Mouse (Mus musculus) erythroblast, embryonic 14.5 days (primary cell): ENCODE measurements around the gene Prkag1. TPM values are rescaled to one million over a fixed set of nuclear protein-coding genes. Genes with fewer than 3 reads are reported as not detected.

ENCODE experiments used
- H3K27me3 ChIP-seq: 2 replicates; pipeline ENCODE4 v1.6.1; 2012; ENCODE audit warnings: inconsistent platforms; ENCODE audit not compliant: control insufficient read depth
- H3K36me3 ChIP-seq: 2 replicates; pipeline ENCODE4 v1.6.1; 2012; ENCODE audit warnings: mild to moderate bottlenecking, inconsistent platforms; ENCODE audit not compliant: control insufficient read depth
- H3K4me1 ChIP-seq: 2 replicates; pipeline ENCODE4 v1.6.1; 2012; ENCODE audit warnings: inconsistent platforms; ENCODE audit not compliant: control insufficient read depth
- H3K4me3 ChIP-seq: replicated peaks from 2 replicates; pipeline ENCODE3; 2012; ENCODE audit warnings: moderate library complexity, mild to moderate bottlenecking, inconsistent platforms
- H3K9me3 ChIP-seq: 2 replicates; pipeline ENCODE4 v1.6.1; 2012; ENCODE audit warnings: low read length, inconsistent platforms, mixed read lengths; ENCODE audit not compliant: control insufficient read depth
- GATA1 ChIP-seq: IDR thresholded peaks from 2 replicates; pipeline ENCODE4 v1.6.1; 2012; ENCODE audit warnings: low read length, inconsistent platforms, mixed read lengths
- TAL1 ChIP-seq: IDR thresholded peaks from 3 replicates; pipeline ENCODE4 v1.6.1; 2012; ENCODE audit warnings: low read length, inconsistent platforms, mixed read lengths
- polyA plus RNA-seq: library from polyadenylated mRNA; stranded (reverse); fragments of >175 nt; gene quantifications from 2 replicates; pipeline ENCODE4 v1.2.3, GENCODE M21; 2012

The Prkag1 gene
- polyA plus RNA-seq, 1 experiment: 54.6 TPM

GRCm38 (mm10) chr15:98853161-98853937 lies 22.0 kb upstream of the Prkag1 start:
- peaks cover 100% of the 10 kb centered on the region for H3K36me3 ChIP-seq
- H3K4me3 ChIP-seq: no peak overlapping the region
- H3K27me3 ChIP-seq: no peaks in the 10 kb centered on the region
- no peak for TF ChIP-seq GATA1
- no peak for TF ChIP-seq TAL1
- H3K9me3 ChIP-seq: no peaks in the 10 kb centered on the region
- peaks cover 6% of the 10 kb centered on the region for H3K4me1 ChIP-seq

- peaks cover 6% of the 10 kb centered on the region for H3K4me1 ChIP-seq
- peaks cover 100% of the 10 kb centered on the region for H3K36me3 ChIP-seq
- TF ChIP-seq TAL1 (no peak), GATA1 (no peak)
- H3K9me3 ChIP-seq: no peaks in the 10 kb centered on the region
- H3K4me3 ChIP-seq: no peak overlapping the region
- H3K27me3 ChIP-seq: no peaks in the 10 kb centered on the region
Measured at GRCm38 (mm10) chr15:98852733-98853132, 21.4 kb upstream of the Prkag1 start.

GRCm38 (mm10) chr15:98852071-98852470 lies 20.8 kb upstream of the Prkag1 start:
- no peaks in the 10 kb centered on the region for H3K27me3 ChIP-seq
- H3K4me1 ChIP-seq: peaks cover 6% of the 10 kb centered on the region
- H3K36me3 ChIP-seq: peaks cover 100% of the 10 kb centered on the region
- TF ChIP-seq GATA1 (no peak), TAL1 (no peak)
- no peaks in the 10 kb centered on the region for H3K9me3 ChIP-seq
- no peak overlapping the region for H3K4me3 ChIP-seq

GRCm38 (mm10) chr15:98851229-98851818 lies 20.0 kb upstream of the Prkag1 start:
- Histone ChIP-seq H3K9me3 (no peaks in the 10 kb centered on the region), H3K4me1 (peaks cover 6% of the 10 kb centered on the region), H3K27me3 (no peaks in the 10 kb centered on the region), H3K4me3 (no peak overlapping the region), H3K36me3 (peaks cover 100% of the 10 kb centered on the region)
- TF ChIP-seq TAL1 (no peak), GATA1 (no peak)

GRCm38 (mm10) chr15:98850668-98851067 lies 19.3 kb upstream of the Prkag1 start:
- H3K4me3 ChIP-seq: no peak overlapping the region
- TF ChIP-seq GATA1 (no peak), TAL1 (no peak)
- H3K36me3 ChIP-seq: peaks cover 100% of the 10 kb centered on the region
- peaks cover 6% of the 10 kb centered on the region for H3K4me1 ChIP-seq
- H3K27me3 ChIP-seq: no peaks in the 10 kb centered on the region
- H3K9me3 ChIP-seq: no peaks in the 10 kb centered on the region

- Histone ChIP-seq H3K9me3 (no peaks in the 10 kb centered on the region), H3K4me1 (peaks cover 9% of the 10 kb centered on the region), H3K4me3 (no peak overlapping the region), H3K36me3 (peaks cover 100% of the 10 kb centered on the region), H3K27me3 (no peaks in the 10 kb centered on the region)
- TF ChIP-seq GATA1: no peak
- TF ChIP-seq TAL1: no peak
Measured at GRCm38 (mm10) chr15:98849956-98850600, 18.8 kb upstream of the Prkag1 start.

GRCm38 (mm10) chr15:98849165-98849564 lies 17.8 kb upstream of the Prkag1 start:
- Histone ChIP-seq H3K4me3 (no peak overlapping the region), H3K9me3 (no peaks in the 10 kb centered on the region), H3K4me1 (peaks cover 17% of the 10 kb centered on the region), H3K36me3 (peaks cover 100% of the 10 kb centered on the region), H3K27me3 (no peaks in the 10 kb centered on the region)
- TF ChIP-seq TAL1 (no peak), GATA1 (no peak)

- H3K4me3 ChIP-seq: no peak overlapping the region
- TF ChIP-seq TAL1: no peak
- no peak for TF ChIP-seq GATA1
- H3K4me1 ChIP-seq: peaks cover 24% of the 10 kb centered on the region
- no peaks in the 10 kb centered on the region for H3K27me3 ChIP-seq
- H3K36me3 ChIP-seq: peaks cover 100% of the 10 kb centered on the region
- H3K9me3 ChIP-seq: no peaks in the 10 kb centered on the region
Measured at GRCm38 (mm10) chr15:98846140-98846539, 14.8 kb upstream of the Prkag1 start.

- H3K9me3 ChIP-seq: no peaks in the 10 kb centered on the region
- TF ChIP-seq GATA1 (no peak), TAL1 (no peak)
- peaks cover 25% of the 10 kb centered on the region for H3K4me1 ChIP-seq
- no peaks in the 10 kb centered on the region for H3K27me3 ChIP-seq
- H3K4me3 ChIP-seq: no peak overlapping the region
- H3K36me3 ChIP-seq: peaks cover 100% of the 10 kb centered on the region
Measured at GRCm38 (mm10) chr15:98845149-98845548, 13.8 kb upstream of the Prkag1 start.
